Mouse (Mus musculus): Measurements from ENCODE around the gene Praf2. TPM values are rescaled to one million over a fixed set of nuclear protein-coding genes. Genes with fewer than 3 reads are reported as not detected.
A peak's percentile ranks its signal among the peaks of the same experiment; 100 is the strongest.

The Praf2 gene
- total and polyA plus RNA-seq, 3 experiments, result 6.1 to 15.8 (median 6.7) TPM

DNA sequence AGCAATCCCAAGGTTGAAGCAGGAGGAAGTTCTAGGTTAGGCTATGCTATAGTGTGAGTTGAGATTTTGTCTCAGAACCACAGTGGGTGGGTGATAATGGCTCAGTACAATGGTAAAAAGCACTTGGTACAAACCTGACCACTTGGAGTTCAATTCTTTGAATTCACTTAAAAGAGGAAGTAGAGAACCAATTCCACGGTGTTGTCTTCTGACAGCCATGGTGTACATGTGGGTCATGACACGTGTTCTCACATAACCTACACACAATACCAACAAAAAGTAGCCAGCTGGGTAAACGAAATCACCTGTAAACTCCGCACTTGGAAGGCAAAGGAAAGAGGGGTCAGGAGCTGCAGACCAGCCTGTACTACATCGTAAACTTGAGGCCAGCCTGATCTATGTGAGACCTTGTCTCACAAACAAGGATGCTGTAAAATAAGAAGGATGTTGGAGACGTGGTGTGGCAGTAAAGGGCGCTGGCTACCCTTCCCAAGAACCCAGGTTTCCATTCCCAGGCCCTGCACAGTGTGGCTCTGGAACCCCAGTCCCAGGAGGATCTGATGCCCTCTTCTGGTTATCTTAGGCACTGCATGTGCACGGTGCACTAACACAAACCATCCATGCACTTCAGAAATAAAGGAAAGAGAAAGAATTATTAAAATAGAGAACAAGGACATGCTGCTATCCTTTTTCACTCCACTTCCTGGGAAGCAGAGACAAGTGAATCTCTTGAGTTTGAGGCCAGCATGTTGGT, 48.3 kb downstream of the Praf2 start:
- Histone ChIP-seq H3K4me1 (ENCODE audit: control insufficient read depth, insufficient read depth, low read length) (no peaks in the 10 kb centered on the region; the same call in 1 of the 2 replicates), H3K27me3 (ENCODE audit: control insufficient read depth, insufficient read depth, low read length) (no peaks in the 10 kb centered on the region), H3K27ac (no peak overlapping the region), H3K79me2 (replicated peaks; ENCODE audit: control insufficient read depth, insufficient read depth, low read length) (no peaks in the 10 kb centered on the region), H3K9ac (ENCODE audit: low read depth, low read length) (no peak overlapping the region), H3K36me3 (ENCODE audit: control insufficient read depth, insufficient read depth, low read length) (no peaks in the 10 kb centered on the region), H3K4me3 (no peak overlapping the region)
- 44% methylated on average over 8 of the region's 8 CpGs for WGBS
- intact Hi-C loops (cut with DNase I), result loop anchor here (1.0 to 10.0 kb wide), 3 partner anchors 23 to 352 kb away; no protein-coding TSS in a partner anchor
- TF ChIP-seq CTCF (IDR thresholded peaks at IDR 0.05) (peak; percentile 83), EP300 (IDR thresholded peaks at IDR 0.05; ENCODE audit: insufficient read depth, low read depth, low read length) (no peak)
- DNase-seq, result peak; percentile 37 to 52

DNA sequence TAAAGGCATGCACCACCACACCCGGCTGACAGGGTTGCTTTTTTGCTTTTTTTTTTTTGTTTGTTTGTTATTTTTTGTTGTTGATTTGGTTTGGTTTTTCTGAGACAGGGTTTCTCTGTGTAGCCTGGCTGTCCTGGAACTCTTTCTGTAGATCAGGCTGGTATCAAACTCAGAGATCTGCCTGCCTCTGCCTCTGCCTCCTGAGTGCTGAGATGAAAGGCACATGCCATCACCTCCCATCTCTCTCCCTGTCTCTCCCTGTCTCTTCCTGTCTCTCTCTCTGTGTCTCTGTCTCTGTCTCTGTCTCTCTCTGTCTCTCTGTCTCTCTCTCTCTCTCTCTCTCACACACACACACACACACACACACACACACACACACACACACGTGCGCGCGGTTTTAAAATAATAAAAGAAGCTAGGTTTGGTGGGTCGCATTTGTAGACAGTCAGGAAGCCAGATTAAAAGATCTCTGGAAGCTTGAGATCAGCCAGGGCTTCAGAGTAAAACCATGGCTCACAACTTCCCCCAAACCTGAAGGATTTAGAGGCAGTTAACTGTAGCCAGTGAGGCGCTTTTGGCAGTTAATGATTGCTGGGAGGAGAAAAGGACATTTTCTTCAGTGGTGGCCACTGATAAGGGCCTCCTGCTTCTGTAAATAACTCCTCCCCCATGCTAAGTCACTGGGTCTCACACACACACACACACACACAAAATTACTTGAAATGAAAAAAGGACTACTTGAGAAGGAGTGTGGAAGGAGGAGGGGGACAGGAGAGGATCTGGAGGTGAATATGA, 50.4 kb downstream of the Praf2 start:
- no peak overlapping the region for H3K9ac ChIP-seq (ENCODE audit: low read depth, low read length)
- H3K4me3 ChIP-seq, result no peak overlapping the region
- no peaks in the 10 kb centered on the region; the same call in 1 of the 2 replicates for H3K4me1 ChIP-seq (ENCODE audit: control insufficient read depth, insufficient read depth, low read length)
- no peak for DNase-seq
- no peaks in the 10 kb centered on the region for H3K36me3 ChIP-seq (ENCODE audit: control insufficient read depth, insufficient read depth, low read length)
- H3K27ac ChIP-seq, result no peak overlapping the region
- intact Hi-C loops (cut with DNase I), result loop anchor here (5.0 to 10.0 kb wide), 2 partner anchors 46 to 354 kb away; no protein-coding TSS in a partner anchor
- TF ChIP-seq POLR2A (IDR thresholded peaks at IDR 0.05; ENCODE audit: insufficient read depth, low read depth, low read length) (no peak), CTCF (IDR thresholded peaks at IDR 0.05) (no peak), EP300 (IDR thresholded peaks at IDR 0.05; ENCODE audit: insufficient read depth, low read depth, low read length) (no peak)
- WGBS, result 65% methylated on average over 7 of the region's 7 CpGs
- H3K79me2 ChIP-seq (replicated peaks; ENCODE audit: control insufficient read depth, insufficient read depth, low read length), result no peaks in the 10 kb centered on the region
- no peaks in the 10 kb centered on the region for H3K27me3 ChIP-seq (ENCODE audit: control insufficient read depth, insufficient read depth, low read length)

DNA sequence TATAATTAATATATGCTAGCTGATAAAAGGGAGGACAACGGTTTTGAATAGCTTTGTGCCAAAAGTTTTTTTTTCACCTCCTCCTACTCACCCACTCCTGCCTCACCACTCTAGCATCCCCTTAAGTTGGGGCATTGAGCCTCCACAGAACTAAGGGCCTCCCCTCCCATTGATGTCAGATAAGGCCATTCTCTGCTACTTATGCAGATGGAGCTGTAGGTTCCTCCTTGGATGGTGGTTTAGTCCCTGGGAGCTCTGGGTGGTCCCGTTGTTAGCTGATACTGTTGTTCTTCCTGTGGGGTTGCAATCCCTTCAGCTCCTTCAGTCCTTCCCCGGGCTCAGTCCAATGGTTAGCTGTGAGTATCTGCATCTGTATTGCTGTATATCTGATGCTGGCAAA, 51.1 kb downstream of the Praf2 start:
- Histone ChIP-seq H3K79me2 (replicated peaks; ENCODE audit: control insufficient read depth, insufficient read depth, low read length) (no peaks in the 10 kb centered on the region), H3K4me3 (no peak overlapping the region), H3K27ac (no peak overlapping the region), H3K27me3 (ENCODE audit: control insufficient read depth, insufficient read depth, low read length) (no peaks in the 10 kb centered on the region), H3K4me1 (ENCODE audit: control insufficient read depth, insufficient read depth, low read length) (no peaks in the 10 kb centered on the region; the same call in 1 of the 2 replicates), H3K36me3 (ENCODE audit: control insufficient read depth, insufficient read depth, low read length) (no peaks in the 10 kb centered on the region), H3K9ac (ENCODE audit: low read depth, low read length) (no peak overlapping the region)
- no peak for DNase-seq
- TF ChIP-seq EP300 (IDR thresholded peaks at IDR 0.05; ENCODE audit: insufficient read depth, low read depth, low read length) (no peak), POLR2A (IDR thresholded peaks at IDR 0.05; ENCODE audit: insufficient read depth, low read depth, low read length) (no peak), CTCF (IDR thresholded peaks at IDR 0.05) (no peak)
- WGBS, result 10% methylated on average over 3 of the region's 3 CpGs
- intact Hi-C loops (cut with DNase I), result loop anchor here (5.0 to 10.0 kb wide), 2 partner anchors 47 to 354 kb away; no protein-coding TSS in a partner anchor

Other genes starting within 250 kb of the Praf2 start
- not detected for gene Foxp3, start 154.8 kb upstream of the Praf2 start, total RNA-seq (2021)
- gene Foxp3, start 154.8 kb upstream of the Praf2 start, polyA plus RNA-seq (2012; rRNA removed), result not detected in 2 replicates
- 1 to 10 TPM; 2.6 to 3.0 TPM for gene Ppp1r3f, start 154.2 kb upstream of the Praf2 start, total RNA-seq (2021)
- 1.8 and 2.2 TPM in 2 replicates for gene Ppp1r3f, start 154.2 kb upstream of the Praf2 start, polyA plus RNA-seq (2012; rRNA removed)
- 10 to 100 TPM; 11.4 to 12.1 TPM for gene Ccdc22, start 122.9 kb upstream of the Praf2 start, total RNA-seq (2021)
- 9.6 and 11.2 TPM in 2 replicates for gene Ccdc22, start 122.9 kb upstream of the Praf2 start, polyA plus RNA-seq (2012; rRNA removed)
- not detected for gene Cacna1f, start 121.4 kb upstream of the Praf2 start, total RNA-seq (2021)
- gene Cacna1f, start 121.4 kb upstream of the Praf2 start, polyA plus RNA-seq (2012; rRNA removed), result 0.02 TPM in 1 of 2 replicates, not detected in the other
- 1 to 10 TPM; 2.6 to 4.2 TPM for gene Syp, start 90.0 kb upstream of the Praf2 start, total RNA-seq (2021)
- 3.4 and 3.8 TPM in 2 replicates for gene Syp, start 90.0 kb upstream of the Praf2 start, polyA plus RNA-seq (2012; rRNA removed)
- 10 to 100 TPM; 16.8 to 25.2 TPM for gene Prickle3, start 71.2 kb upstream of the Praf2 start, total RNA-seq (2021)
- gene Prickle3, start 71.2 kb upstream of the Praf2 start, polyA plus RNA-seq (2012; rRNA removed), result 21.5 and 27.8 TPM in 2 replicates
- gene Plp2, start 57.0 kb upstream of the Praf2 start, total RNA-seq (2021), result 10 to 100 TPM; 40.3 to 56.3 TPM
- gene Plp2, start 57.0 kb upstream of the Praf2 start, polyA plus RNA-seq (2012; rRNA removed), result 118 and 159 TPM in 2 replicates
- gene Magix, start 47.2 kb upstream of the Praf2 start, total RNA-seq (2021), result 10 to 100 TPM; 23.1 to 32.5 TPM
- 37.5 and 44.5 TPM in 2 replicates for gene Magix, start 47.2 kb upstream of the Praf2 start, polyA plus RNA-seq (2012; rRNA removed)
- 10 to 100 TPM; 18.0 to 19.3 TPM for gene Gpkow, start 31.3 kb upstream of the Praf2 start, total RNA-seq (2021)
- 7.1 and 11.4 TPM in 2 replicates for gene Gpkow, start 31.3 kb upstream of the Praf2 start, polyA plus RNA-seq (2012; rRNA removed)
- gene Wdr45, start 14.1 kb upstream of the Praf2 start, total RNA-seq (2021), result 10 to 100 TPM; 41.3 to 42.5 TPM
- gene Wdr45, start 14.1 kb upstream of the Praf2 start, polyA plus RNA-seq (2012; rRNA removed), result 48.3 and 57.9 TPM in 2 replicates
- under 1 TPM in 1 of 2 experiments, not detected in 1; 0.94 TPM for gene Gm45208, start 6.2 kb upstream of the Praf2 start, total RNA-seq (2021)
- gene Gm45208, start 6.2 kb upstream of the Praf2 start, polyA plus RNA-seq (2012; rRNA removed), result 0.21 TPM in 1 of 2 replicates, not detected in the other
- gene Ccdc120, start 22.5 kb downstream of the Praf2 start, total RNA-seq (2021), result 1 to 10 TPM in 1 of 2 experiments, under 1 TPM in 1; 0.32 to 1.1 TPM
- 1.1 and 2.8 TPM in 2 replicates for gene Ccdc120, start 22.5 kb downstream of the Praf2 start, polyA plus RNA-seq (2012; rRNA removed)
- 10 to 100 TPM; 13.0 to 15.4 TPM for gene Tfe3, start 34.1 kb downstream of the Praf2 start, total RNA-seq (2021)
- gene Tfe3, start 34.1 kb downstream of the Praf2 start, polyA plus RNA-seq (2012; rRNA removed), result 11.1 and 13.5 TPM in 2 replicates
- 10 to 100 TPM; 20.8 to 24.6 TPM for gene Gripap1, start 61.3 kb downstream of the Praf2 start, total RNA-seq (2021)
- 25.3 and 38.9 TPM in 2 replicates for gene Gripap1, start 61.3 kb downstream of the Praf2 start, polyA plus RNA-seq (2012; rRNA removed)
- under 1 TPM; 0.21 to 0.27 TPM for gene Kcnd1, start 93.8 kb downstream of the Praf2 start, total RNA-seq (2021)
- gene Kcnd1, start 93.8 kb downstream of the Praf2 start, polyA plus RNA-seq (2012; rRNA removed), result 0.59 and 1.2 TPM in 2 replicates
- 10 to 100 TPM; 20.3 to 24.5 TPM for gene Otud5, start 112.9 kb downstream of the Praf2 start, total RNA-seq (2021)
- gene Otud5, start 112.9 kb downstream of the Praf2 start, polyA plus RNA-seq (2012; rRNA removed), result 16.6 and 19.1 TPM in 2 replicates
- gene Pim2, start 149.8 kb downstream of the Praf2 start, total RNA-seq (2021), result 1 to 10 TPM; 2.6 to 4.0 TPM
- 4.7 and 5.7 TPM in 2 replicates for gene Pim2, start 149.8 kb downstream of the Praf2 start, polyA plus RNA-seq (2012; rRNA removed)
- gene Slc35a2, start 155.6 kb downstream of the Praf2 start, total RNA-seq (2021), result 10 to 100 TPM; 14.8 to 15.0 TPM
- 25.2 and 31.9 TPM in 2 replicates for gene Slc35a2, start 155.6 kb downstream of the Praf2 start, polyA plus RNA-seq (2012; rRNA removed)
- gene Pqbp1, start 170.8 kb downstream of the Praf2 start, total RNA-seq (2021), result 10 to 100 TPM; 20.4 to 25.1 TPM
- 30.7 and 42.6 TPM in 2 replicates for gene Pqbp1, start 170.8 kb downstream of the Praf2 start, polyA plus RNA-seq (2012; rRNA removed)
- gene Timm17b, start 170.9 kb downstream of the Praf2 start, total RNA-seq (2021), result 10 to 100 TPM; 43.4 to 45.0 TPM
- 40.2 and 45.1 TPM in 2 replicates for gene Timm17b, start 170.9 kb downstream of the Praf2 start, polyA plus RNA-seq (2012; rRNA removed)
- gene Gm10491, start 179.4 kb downstream of the Praf2 start, total RNA-seq (2021), result not detected
- not detected in 2 replicates for gene Gm10491, start 179.4 kb downstream of the Praf2 start, polyA plus RNA-seq (2012; rRNA removed)
- not detected for gene Gm10490, start 181.1 kb downstream of the Praf2 start, total RNA-seq (2021)
- not detected in 2 replicates for gene Gm10490, start 181.1 kb downstream of the Praf2 start, polyA plus RNA-seq (2012; rRNA removed)
- under 1 TPM in 1 of 2 experiments, not detected in 1; 0.16 TPM for gene Pcsk1n, start 191.4 kb downstream of the Praf2 start, total RNA-seq (2021)
- 0.18 and 0.25 TPM in 2 replicates for gene Pcsk1n, start 191.4 kb downstream of the Praf2 start, polyA plus RNA-seq (2012; rRNA removed)
- not detected for gene Eras, start 200.2 kb downstream of the Praf2 start, total RNA-seq (2021)
- gene Eras, start 200.2 kb downstream of the Praf2 start, polyA plus RNA-seq (2012; rRNA removed), result not detected in 2 replicates
- gene Hdac6, start 219.4 kb downstream of the Praf2 start, total RNA-seq (2021), result 1 to 10 TPM; 7.9 to 9.6 TPM
- 14.8 and 19.8 TPM in 2 replicates for gene Hdac6, start 219.4 kb downstream of the Praf2 start, polyA plus RNA-seq (2012; rRNA removed)
- under 1 TPM; 0.23 to 0.27 TPM for gene Gata1, start 249.6 kb downstream of the Praf2 start, total RNA-seq (2021)
- 0.26 and 0.43 TPM in 2 replicates for gene Gata1, start 249.6 kb downstream of the Praf2 start, polyA plus RNA-seq (2012; rRNA removed)

Measured in heart, adult 2 months (tissue).